Mouse (Mus musculus): ENCODE data around the gene Supv3l1.

DNA sequence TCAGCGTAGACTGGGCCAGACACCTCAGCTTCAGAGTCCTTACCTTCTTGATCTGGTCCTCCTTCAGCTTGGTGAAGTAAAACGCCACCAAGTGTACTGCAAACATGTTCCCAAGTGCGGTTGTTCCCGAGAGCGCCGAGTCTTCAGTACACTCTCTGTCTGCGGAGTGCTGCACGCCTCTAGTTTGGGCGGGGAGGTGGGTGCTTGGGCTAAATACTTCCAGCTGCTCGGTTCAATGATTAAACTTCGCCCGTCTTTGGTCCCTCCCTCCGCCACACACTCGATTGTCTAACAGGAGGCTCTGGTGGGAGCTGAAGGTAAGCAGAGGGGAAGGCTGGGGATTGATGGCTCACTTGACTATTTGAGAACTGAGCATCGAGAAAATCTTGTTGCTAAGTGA is 27.3 kb downstream of the Supv3l1 start, which contains the start of gene Hkdc1:
- no peak for TF ChIP-seq CTCF (IDR thresholded peaks at IDR 0.05; ENCODE audit: low read depth)
- TF ChIP-seq EP300 (optimal IDR thresholded peaks at IDR 0.05) = no peak
